Mouse (Mus musculus): ENCODE results near the gene Hint1.

DNA sequence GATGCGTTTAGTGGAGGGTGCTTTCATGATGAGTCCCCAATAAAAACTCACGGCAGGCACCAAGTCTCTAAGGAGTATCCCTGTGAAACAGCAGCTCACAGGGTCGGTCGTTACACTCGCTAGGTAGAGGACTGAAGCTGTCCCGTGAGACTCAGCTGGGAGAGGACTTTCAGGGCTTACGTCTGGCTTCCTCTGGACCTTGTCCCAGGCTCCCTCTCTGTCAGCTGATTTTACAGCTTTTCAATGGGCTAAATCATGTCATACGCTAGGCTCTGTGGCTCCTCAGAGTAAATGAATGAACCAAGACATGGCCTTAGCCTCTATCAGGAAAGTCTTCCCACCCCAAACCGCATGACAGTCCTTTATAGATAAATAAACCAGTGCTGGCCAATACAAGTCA lies 28.4 kb downstream of the Hint1 start:
- no peak for TF ChIP-seq GATA1 (IDR thresholded peaks at IDR 0.05; ENCODE audit: low read length)
- no peak for TF ChIP-seq TAL1 (IDR thresholded peaks at IDR 0.05; ENCODE audit: low read length)

Measured in erythroblast, embryonic 14.5 days (primary cell).